Mouse (Mus musculus) hindbrain, embryonic 14.5 days (tissue): ENCODE results near the gene Rnf151. TPM values are rescaled to one million over a fixed set of nuclear protein-coding genes. Genes with fewer than 3 reads are reported as not detected.

Source experiments
- ATAC-seq: fragments of 200-750 bp; cut with Nextera tagmentation; 2 replicates; pipeline ENCODE4 v1.8.0; 2017; ENCODE audit warnings: moderate number of reproducible peaks, mild to moderate bottlenecking, moderate TSS enrichment, moderate library complexity; ENCODE audit not compliant: low FRiP score
- DNase-seq: peaks from one replicate; pipeline ENCODE4 v3.0.0-alpha.2; 2015; ENCODE audit warnings: low spot score
- H3K27ac ChIP-seq: fragments of 300-500 bp; sonication (generic); 2 replicates; pipeline ENCODE4 v1.5.1; 2014; ENCODE audit warnings: mild to moderate bottlenecking, moderate library complexity
- H3K27me3 ChIP-seq: fragments of 300-500 bp; sonication (generic); 2 replicates; pipeline ENCODE4 v1.6.1; 2014; ENCODE audit warnings: mild to moderate bottlenecking, low read length, mixed read lengths; ENCODE audit not compliant: control insufficient read depth, insufficient read depth
- H3K36me3 ChIP-seq: fragments of 300-500 bp; sonication (generic); replicated peaks from 2 replicates; pipeline ENCODE4 v1.6.1; 2014; ENCODE audit not compliant: control insufficient read depth, insufficient read depth
- H3K4me1 ChIP-seq: fragments of 300-500 bp; sonication (generic); replicated peaks from 2 replicates; pipeline ENCODE4 v1.6.1; 2014; ENCODE audit warnings: antibody characterized with exemption, low read length, mixed read lengths; ENCODE audit not compliant: control insufficient read depth, insufficient read depth
- H3K4me2 ChIP-seq: fragments of 300-500 bp; sonication (generic); replicated peaks from 2 replicates; pipeline ENCODE4 v1.6.1; 2014; ENCODE audit warnings: mild to moderate bottlenecking, moderate library complexity
- H3K4me3 ChIP-seq: fragments of 300-500 bp; sonication (generic); replicated peaks from 2 replicates; pipeline ENCODE4 v1.5.1; 2014; ENCODE audit warnings: mild to moderate bottlenecking, low read length
- H3K9ac ChIP-seq: fragments of 300-500 bp; sonication (generic); 2 replicates; pipeline ENCODE4 v1.6.1; 2014
- H3K9me3 ChIP-seq: fragments of 300-500 bp; sonication (generic); 2 replicates; pipeline ENCODE4 v1.6.1; 2016; ENCODE audit warnings: low read length; ENCODE audit not compliant: control insufficient read depth
- WGBS: fragments of 180-500 bp; shearing (Covaris S2); extraction: QIAGEN DNeasy Blood & Tissue Kit; methylation state at CpG from one replicate; pipeline ENCODE4 v1.1.7; 2014; 5-methylcytosine and 5-hydroxymethylcytosine counted together
- polyA plus RNA-seq: library from polyadenylated mRNA; unstranded; fragments of >200 nt; fragmentation: Nextera tagmentation; extraction: Ambion mirVana; gene quantifications from 2 replicates; pipeline ENCODE4 v1.2.1, GENCODE M21; 2014

Rnf151 gene
- polyA plus RNA-seq, 1 experiment from 2014 or later: not detected

DNA sequence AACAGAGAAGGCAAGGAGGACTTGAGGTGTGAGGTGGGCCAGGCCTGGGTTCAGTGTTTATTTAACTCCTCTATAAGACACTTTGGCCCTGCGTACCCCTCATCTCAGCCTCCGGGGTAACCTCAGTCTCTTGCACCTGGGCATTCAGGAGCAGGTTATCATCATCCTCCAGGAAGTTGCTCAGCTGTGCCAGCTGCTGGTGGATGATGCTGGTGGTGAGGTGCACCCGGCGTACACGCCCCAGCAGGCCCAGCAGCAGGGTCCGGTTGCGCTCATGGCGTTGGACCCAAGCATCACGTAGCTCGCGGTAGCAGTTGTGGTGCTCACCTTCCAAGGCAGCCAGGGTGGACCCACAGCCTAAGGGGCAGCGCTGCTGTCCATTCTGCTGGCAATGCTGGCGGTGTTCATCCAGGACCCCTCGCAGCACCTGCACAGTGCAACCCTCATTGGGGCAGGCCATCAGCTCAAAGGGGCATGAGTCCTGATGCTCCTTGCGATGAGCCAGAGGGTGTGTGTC lies 1.6 kb downstream of the Rnf151 start:
- Histone ChIP-seq H3K9ac (no peak overlapping the region), H3K36me3 (peaks cover 23% of the 10 kb centered on the region), H3K27me3 (no peaks in the 10 kb centered on the region), H3K4me1 (peaks cover 2% of the 10 kb centered on the region; the same call in 1 of the 2 replicates), H3K27ac (no peak overlapping the region), H3K4me2 (no peak overlapping the region), H3K4me3 (no peak overlapping the region), H3K9me3 (no peaks in the 10 kb centered on the region)
- no peak for ATAC-seq
- no peak for DNase-seq
- WGBS: 94% methylated on average over 15 of the region's 15 CpGs

DNA sequence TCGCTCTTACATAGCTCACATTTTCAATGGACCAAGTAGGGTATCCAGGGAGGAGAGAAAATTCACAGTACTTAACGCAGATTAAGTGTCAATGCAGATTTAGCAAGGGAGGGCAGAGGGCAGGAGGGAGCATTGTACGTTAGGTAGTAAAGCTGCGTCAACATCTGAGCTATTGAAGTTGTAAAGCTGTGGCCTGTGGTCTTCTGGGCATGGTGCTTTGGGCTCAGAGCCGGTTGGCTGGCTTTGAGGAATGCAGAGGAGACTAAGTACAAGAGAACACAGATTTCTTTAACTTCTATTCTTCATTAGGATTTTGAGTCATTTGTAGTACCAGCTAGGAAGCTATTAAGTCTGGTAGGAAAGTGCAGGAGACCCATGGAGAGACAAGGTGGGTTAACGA lies 2.3 kb downstream of the Rnf151 start:
- H3K4me1 ChIP-seq: no peaks in the 10 kb centered on the region; the same call in 1 of the 2 replicates
- no peaks in the 10 kb centered on the region for H3K27me3 ChIP-seq
- H3K36me3 ChIP-seq: peaks cover 21% of the 10 kb centered on the region; the same call in 1 of the 2 replicates
- WGBS: 75% methylated on average over 6 of the region's 6 CpGs
- no peak for DNase-seq
- H3K9ac ChIP-seq: no peak overlapping the region
- no peak overlapping the region for H3K27ac ChIP-seq
- no peak for ATAC-seq
- H3K4me2 ChIP-seq: no peak overlapping the region
- H3K4me3 ChIP-seq: no peak overlapping the region
- H3K9me3 ChIP-seq: no peaks in the 10 kb centered on the region

DNA sequence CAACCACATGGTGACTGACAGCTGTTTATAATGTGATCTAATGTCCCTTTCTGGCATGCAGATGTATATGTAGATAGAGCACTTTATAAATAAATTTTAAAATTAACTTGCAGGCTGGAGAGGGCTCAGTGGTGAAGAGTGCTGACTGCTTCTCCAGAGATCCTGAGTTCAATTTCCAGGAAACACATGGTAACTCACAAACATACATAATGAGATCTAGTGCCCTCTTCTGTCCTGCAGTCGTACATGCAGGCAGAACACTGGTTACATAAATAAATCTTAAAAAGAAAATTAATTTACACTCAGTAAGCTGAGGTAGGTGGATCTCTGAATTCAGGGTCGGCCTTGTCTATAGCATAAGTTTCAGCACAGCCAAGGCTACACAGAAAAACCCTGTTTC lies 9.2 kb downstream of the Rnf151 start:
- 0 out of 2 replicates have a peak overlapping the region, but pooled peaks have one; percentile 79 for H3K4me2 ChIP-seq
- peaks cover 14% of the 10 kb centered on the region for H3K36me3 ChIP-seq
- H3K4me3 ChIP-seq: no peak overlapping the region
- no peaks in the 10 kb centered on the region for H3K9me3 ChIP-seq
- 36% methylated on average over 2 of the region's 2 CpGs for WGBS
- DNase-seq (no peak), ATAC-seq (no peak)
- no peaks in the 10 kb centered on the region for H3K27me3 ChIP-seq
- H3K27ac ChIP-seq: no peak overlapping the region
- H3K4me1 ChIP-seq: peaks cover 17% of the 10 kb centered on the region
- H3K9ac ChIP-seq: no peak overlapping the region

DNA sequence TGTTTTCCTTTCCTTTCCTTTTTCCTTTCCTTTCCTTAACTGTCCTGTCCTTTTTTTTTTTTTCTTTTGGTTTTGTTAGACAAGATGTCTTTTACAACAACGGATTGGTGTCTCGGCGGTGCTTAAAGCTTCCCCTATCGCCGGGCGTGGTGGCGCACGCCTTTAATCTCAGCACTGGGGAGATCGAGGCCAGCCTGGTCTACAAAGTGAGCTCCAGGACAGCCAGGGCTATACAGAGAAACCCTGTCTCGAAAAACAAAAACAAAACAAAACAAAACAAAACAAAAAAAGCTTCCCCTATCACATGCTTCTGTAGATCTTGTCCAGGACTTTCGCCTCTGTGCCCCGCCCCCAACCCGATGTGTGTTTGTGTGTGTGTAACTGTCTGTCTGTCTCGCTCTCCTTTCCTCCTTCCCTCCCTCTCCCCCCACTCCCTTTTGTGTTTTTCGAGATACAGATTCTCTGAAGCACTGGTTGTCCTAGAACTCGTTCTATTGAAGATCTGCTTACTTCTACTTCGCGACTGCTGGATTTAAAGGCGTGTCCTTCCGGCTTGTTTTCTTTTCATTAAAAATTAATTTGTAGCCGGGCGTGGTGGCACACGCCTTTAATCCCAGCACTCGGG lies 9.9 kb downstream of the Rnf151 start:
- no peaks in the 10 kb centered on the region for H3K9me3 ChIP-seq
- H3K36me3 ChIP-seq: peaks cover 20% of the 10 kb centered on the region
- peak overlapping the region; percentile 84 for H3K4me3 ChIP-seq
- peak; percentile 38; the same call in 1 of the 2 replicates for ATAC-seq
- peaks cover 17% of the 10 kb centered on the region for H3K4me1 ChIP-seq
- WGBS: 6% methylated on average over 24 of the region's 24 CpGs
- DNase-seq: no peak
- H3K27me3 ChIP-seq: no peaks in the 10 kb centered on the region
- H3K27ac ChIP-seq: peak overlapping the region; percentile 86
- peak overlapping the region; percentile 79 for H3K4me2 ChIP-seq
- peak overlapping the region; percentile 79 for H3K9ac ChIP-seq

DNA sequence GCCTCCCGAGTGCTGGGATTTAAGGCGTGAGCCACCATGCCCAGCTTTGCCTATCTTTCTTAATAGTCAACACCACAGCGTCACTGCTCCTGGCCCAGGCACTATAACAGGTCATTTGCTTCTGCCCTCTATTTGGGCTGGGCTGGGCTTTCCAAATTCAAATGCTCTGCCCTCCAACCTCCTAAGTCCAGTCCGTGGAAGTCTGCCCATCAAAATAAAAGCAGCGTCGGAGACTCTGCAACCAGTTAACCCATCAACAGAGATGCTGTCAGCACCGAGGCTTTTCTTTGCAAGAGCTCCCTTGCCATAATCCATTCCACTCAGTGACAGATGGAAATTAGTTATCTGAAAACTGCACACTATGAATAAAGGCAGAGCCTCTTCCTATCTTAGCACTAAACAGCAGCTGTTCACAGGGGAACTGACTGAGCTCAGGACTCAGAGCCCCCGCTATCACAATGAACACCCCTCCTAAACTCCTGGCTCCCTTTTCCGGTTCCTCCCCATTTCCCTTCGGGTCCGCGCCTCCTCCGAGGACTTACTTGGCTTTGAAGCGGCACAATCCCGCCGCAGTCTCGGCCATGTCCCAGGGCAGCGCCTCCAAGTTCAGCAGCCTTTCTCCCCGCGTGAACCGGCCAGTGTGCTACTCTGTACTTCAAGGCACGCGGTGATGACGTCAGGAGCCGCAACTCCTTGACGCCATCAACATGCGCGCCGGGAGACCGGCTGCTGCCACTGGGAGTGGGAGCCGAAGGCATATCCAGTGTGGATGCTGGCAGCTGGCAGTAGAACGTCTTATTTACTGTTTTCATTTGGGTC lies 10.7 kb downstream of the Rnf151 start, which contains the start of gene Tbl3:
Gene Tbl3 (minus strand): TSS at position 679 of the 819 bp plus-strand sequence.
- peaks cover 26% of the 10 kb centered on the region for H3K36me3 ChIP-seq
- peaks cover 17% of the 10 kb centered on the region for H3K4me1 ChIP-seq
- peak within 1 kb of the TSS; percentile 79 for H3K4me2 ChIP-seq
- DNase-seq (peak; percentile 98), ATAC-seq (peak; percentile 91)
- H3K9me3 ChIP-seq: no peaks in the 10 kb centered on the region
- 5% methylated on average over 32 of the region's 32 CpGs for WGBS
- peak within 1 kb of the TSS; percentile 79 for H3K9ac ChIP-seq
- H3K4me3 ChIP-seq: peak within 1 kb of the TSS; percentile 84
- H3K27me3 ChIP-seq: no peaks in the 10 kb centered on the region
- peak within 1 kb of the TSS; percentile 86 for H3K27ac ChIP-seq

DNA sequence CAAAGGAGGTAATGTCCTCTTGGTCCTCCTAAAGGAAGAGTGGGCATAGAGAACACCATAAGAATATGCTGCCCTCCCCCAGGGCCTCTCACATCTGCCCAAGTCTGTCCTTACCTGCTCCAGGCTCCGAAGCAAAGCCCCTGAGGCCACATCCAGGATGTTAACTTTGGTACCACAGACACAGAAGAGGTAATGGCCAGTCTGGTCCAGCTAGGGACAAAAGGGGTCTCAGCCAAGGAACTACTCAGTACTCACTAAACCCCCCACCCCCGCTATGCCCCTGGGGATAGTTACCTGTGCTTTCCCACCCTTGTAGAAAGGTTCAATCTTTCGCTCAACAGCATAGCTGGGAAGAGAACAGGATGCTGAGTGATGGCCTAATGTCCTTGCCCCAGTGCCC lies 12.0 kb downstream of the Rnf151 start:
- Histone ChIP-seq H3K9me3 (no peaks in the 10 kb centered on the region), H3K4me1 (peaks cover 17% of the 10 kb centered on the region), H3K4me3 (no peak overlapping the region), H3K36me3 (peaks cover 40% of the 10 kb centered on the region), H3K27me3 (no peaks in the 10 kb centered on the region), H3K27ac (no peak overlapping the region), H3K4me2 (no peak overlapping the region), H3K9ac (no peak overlapping the region)
- ATAC-seq (no peak), DNase-seq (no peak)
- 100% methylated on average over 3 of the region's 3 CpGs for WGBS

DNA sequence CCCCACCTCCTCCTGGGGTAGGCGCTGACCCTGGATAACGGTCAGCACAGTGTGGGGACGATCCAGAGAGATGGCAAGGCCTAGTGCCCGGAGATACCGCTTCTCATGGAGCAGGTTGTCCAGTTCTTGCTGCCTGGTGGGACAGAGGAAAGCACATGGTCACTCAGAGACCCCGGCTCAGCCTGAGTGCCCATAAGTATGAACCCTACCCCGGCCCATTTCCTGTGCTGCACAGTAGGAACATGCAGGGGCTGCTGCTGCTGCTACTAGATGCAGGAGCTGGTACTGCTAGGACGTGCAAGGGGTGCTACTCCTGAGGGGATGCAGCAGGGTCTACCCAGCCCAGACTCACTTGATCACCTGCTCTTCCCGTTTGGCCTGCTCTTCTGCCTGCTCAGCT lies 16.6 kb downstream of the Rnf151 start:
- DNase-seq: no peak
- Histone ChIP-seq H3K4me1 (peaks cover 12% of the 10 kb centered on the region), H3K36me3 (peaks cover 58% of the 10 kb centered on the region), H3K9me3 (no peaks in the 10 kb centered on the region), H3K4me3 (no peak overlapping the region), H3K27ac (no peak overlapping the region), H3K9ac (no peak overlapping the region), H3K4me2 (no peak overlapping the region), H3K27me3 (no peaks in the 10 kb centered on the region)
- no peak for ATAC-seq
- WGBS: 90% methylated on average over 9 of the region's 9 CpGs

DNA sequence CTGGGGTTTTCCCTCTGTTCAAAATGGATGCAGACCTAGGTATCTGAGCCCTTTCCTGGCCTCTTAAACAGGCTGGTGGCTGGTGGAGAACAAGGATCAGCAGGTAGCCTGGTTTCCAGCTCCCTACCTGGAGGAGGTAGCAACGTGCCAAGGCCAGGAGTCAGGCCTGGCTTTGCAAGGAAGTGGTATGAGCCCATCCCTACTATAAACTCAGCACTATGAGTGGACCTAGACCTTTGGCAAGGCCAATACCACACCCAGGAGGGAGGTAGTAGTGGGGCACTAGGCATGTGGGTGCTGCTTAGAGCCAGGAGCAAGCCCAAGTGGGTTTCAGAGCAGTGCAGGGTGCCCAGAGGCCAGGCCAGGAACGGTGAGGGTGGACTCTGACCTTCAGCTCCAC lies 18.4 kb downstream of the Rnf151 start:
- H3K27me3 ChIP-seq: no peaks in the 10 kb centered on the region
- no peak overlapping the region for H3K9ac ChIP-seq
- DNase-seq (no peak), ATAC-seq (no peak)
- H3K4me1 ChIP-seq: peaks cover 16% of the 10 kb centered on the region
- no peak overlapping the region for H3K4me2 ChIP-seq
- no peaks in the 10 kb centered on the region for H3K9me3 ChIP-seq
- 88% methylated on average over 2 of the region's 2 CpGs for WGBS
- no peak overlapping the region for H3K4me3 ChIP-seq
- peaks cover 53% of the 10 kb centered on the region for H3K36me3 ChIP-seq
- H3K27ac ChIP-seq: no peak overlapping the region

DNA sequence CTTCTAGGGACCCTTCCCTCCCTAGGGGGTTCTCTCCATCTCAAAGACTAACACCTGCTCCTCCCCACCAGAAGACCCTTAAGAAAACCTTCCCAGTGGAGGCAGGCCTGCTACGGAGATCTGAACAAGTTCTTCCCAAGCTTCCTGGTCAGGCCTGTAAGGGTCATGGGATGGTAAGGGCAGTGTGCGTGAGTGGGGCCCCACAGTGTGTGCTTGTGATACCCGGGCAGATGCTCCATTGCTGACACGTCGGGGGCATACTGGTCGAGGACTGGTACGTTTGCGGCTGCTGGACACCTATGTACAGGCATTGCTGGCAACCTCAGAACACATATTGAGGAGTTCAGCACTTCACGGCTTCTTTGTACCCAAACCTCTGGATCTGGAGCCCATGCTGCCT lies 19.1 kb downstream of the Rnf151 start:
- Histone ChIP-seq H3K4me3 (no peak overlapping the region), H3K9me3 (no peaks in the 10 kb centered on the region), H3K27ac (no peak overlapping the region), H3K4me2 (no peak overlapping the region), H3K27me3 (no peaks in the 10 kb centered on the region), H3K9ac (no peak overlapping the region), H3K36me3 (peaks cover 45% of the 10 kb centered on the region), H3K4me1 (peaks cover 16% of the 10 kb centered on the region)
- no peak for DNase-seq
- 66% methylated on average over 9 of the region's 9 CpGs for WGBS
- no peak for ATAC-seq
